Mouse (Mus musculus) stomach, embryonic 16.5 days (tissue): ENCODE measurements around the gene Acad8. TPM values are rescaled to one million over a fixed set of nuclear protein-coding genes. Genes with fewer than 3 reads are reported as not detected.

Experiments used
- ATAC-seq: fragments of 200-750 bp; cut with Nextera tagmentation; 2 replicates; pipeline ENCODE4 v1.8.0; 2017; ENCODE audit warnings: moderate number of reproducible peaks, moderate TSS enrichment; ENCODE audit not compliant: insufficient read depth, low FRiP score
- H3K27ac ChIP-seq: fragments of 300-500 bp; sonication (generic); 2 replicates; pipeline ENCODE4 v1.5.1; 2014; ENCODE audit warnings: low read length
- H3K27me3 ChIP-seq: fragments of 300-500 bp; sonication (generic); 2 replicates; pipeline ENCODE4 v1.6.1; 2014; ENCODE audit warnings: low read length, control low read depth, mixed read lengths; ENCODE audit not compliant: control insufficient read depth, insufficient read depth
- H3K36me3 ChIP-seq: fragments of 300-500 bp; sonication (generic); 2 replicates; pipeline ENCODE4 v1.6.1; 2014; ENCODE audit warnings: low read length; ENCODE audit not compliant: control insufficient read depth, insufficient read depth
- H3K4me1 ChIP-seq: fragments of 300-500 bp; sonication (generic); 2 replicates; pipeline ENCODE4 v1.6.1; 2014; ENCODE audit warnings: low read length, control low read depth, mixed read lengths; ENCODE audit not compliant: control insufficient read depth, insufficient read depth
- H3K4me2 ChIP-seq: fragments of 300-500 bp; sonication (generic); 2 replicates; pipeline ENCODE4 v1.6.1; 2014; ENCODE audit warnings: low read depth, low read length, mixed read lengths
- H3K4me3 ChIP-seq: fragments of 300-500 bp; sonication (generic); replicated peaks from 2 replicates; pipeline ENCODE4 v1.5.1; 2014; ENCODE audit warnings: mild to moderate bottlenecking, low read length
- H3K9ac ChIP-seq: fragments of 300-500 bp; sonication (generic); 2 replicates; pipeline ENCODE4 v1.6.1; 2014; ENCODE audit warnings: low read length
- H3K9me3 ChIP-seq: fragments of 300-500 bp; sonication (generic); replicated peaks from 2 replicates; pipeline ENCODE4 v1.6.1; 2016; ENCODE audit warnings: low read length, control low read depth; ENCODE audit not compliant: control insufficient read depth
- WGBS: fragments of 180-500 bp; shearing (Covaris S2); extraction: QIAGEN DNeasy Blood & Tissue Kit; methylation state at CpG from one replicate; pipeline ENCODE4 v1.1.7; 2014; 5-methylcytosine and 5-hydroxymethylcytosine counted together
- polyA plus RNA-seq: library from polyadenylated mRNA; unstranded; fragments of >200 nt; fragmentation: Nextera tagmentation; extraction: Ambion mirVana; gene quantifications from 2 replicates; pipeline ENCODE4 v1.2.1, GENCODE M21; 2015

Gene Acad8
- 51.3 and 56.5 TPM in 2 replicates for polyA plus RNA-seq

- Histone ChIP-seq H3K27me3 (no peaks in the 10 kb centered on the region), H3K9me3 (no peaks in the 10 kb centered on the region), H3K27ac (peak within 1 kb of the TSS; percentile 74), H3K9ac (peak within 1 kb of the TSS; percentile 92), H3K4me3 (peak within 1 kb of the TSS; percentile 75), H3K4me1 (peaks cover 14% of the 10 kb centered on the region), H3K36me3 (no peaks in the 10 kb centered on the region), H3K4me2 (peak within 1 kb of the TSS; percentile 80)
- peak; percentile 99 for ATAC-seq
- WGBS = 1% methylated on average over 35 of the region's 35 CpGs
Observed at GRCm38 (mm10) chr9:26999461-27000395, at the start of gene Acad8, which contains the start of gene Thyn1. TSS of gene Acad8 (minus strand) at chr9:26999566. TSS of gene Thyn1 (plus strand) at chr9:26999710.

GRCm38 (mm10) chr9:27043892-27044291 lies 44.5 kb upstream of the Acad8 start:
- no peak overlapping the region for H3K9ac ChIP-seq
- peaks cover 19% of the 10 kb centered on the region for H3K36me3 ChIP-seq
- no peak overlapping the region for H3K4me2 ChIP-seq
- no peaks in the 10 kb centered on the region for H3K4me1 ChIP-seq
- WGBS = 84% methylated on average over 5 of the region's 5 CpGs
- no peak overlapping the region for H3K27ac ChIP-seq
- no peak overlapping the region for H3K4me3 ChIP-seq
- H3K9me3 ChIP-seq = no peaks in the 10 kb centered on the region
- ATAC-seq = no peak
- H3K27me3 ChIP-seq = no peaks in the 10 kb centered on the region

- Histone ChIP-seq H3K4me2 (peak overlapping the region; percentile 79), H3K4me1 (peaks cover 26% of the 10 kb centered on the region), H3K4me3 (peak overlapping the region; percentile 95), H3K9me3 (no peaks in the 10 kb centered on the region), H3K9ac (peak overlapping the region; percentile 74), H3K27ac (no peak overlapping the region; the same call in 1 of the 2 replicates), H3K27me3 (no peaks in the 10 kb centered on the region), H3K36me3 (no peaks in the 10 kb centered on the region)
- ATAC-seq = peak; percentile 19; the same call in 1 of the 2 replicates
- WGBS = under 1% methylated on average over 17 of the region's 17 CpGs
Observed at GRCm38 (mm10) chr9:27030763-27031100, 31.4 kb upstream of the Acad8 start.

- Histone ChIP-seq H3K36me3 (no peaks in the 10 kb centered on the region), H3K9me3 (no peaks in the 10 kb centered on the region), H3K4me2 (peak within 1 kb of the TSS; percentile 87), H3K27me3 (no peaks in the 10 kb centered on the region), H3K4me3 (peak within 1 kb of the TSS; percentile 95), H3K4me1 (peaks cover 26% of the 10 kb centered on the region), H3K27ac (peak within 1 kb of the TSS; percentile 88), H3K9ac (peak within 1 kb of the TSS; percentile 98)
- 1% methylated on average over 76 of the region's 80 CpGs for WGBS
- ATAC-seq = peak; percentile 96
Observed at GRCm38 (mm10) chr9:27029828-27030762, 30.7 kb upstream of the Acad8 start, which contains the start of the genes Vps26b and Ncapd3. TSS of gene Vps26b (minus strand) at chr9:27030065. TSS of gene Ncapd3 (plus strand) at chr9:27030175.

- H3K27me3 ChIP-seq = no peaks in the 10 kb centered on the region
- H3K4me2 ChIP-seq = peak overlapping the region; percentile 87
- no peaks in the 10 kb centered on the region for H3K36me3 ChIP-seq
- peak overlapping the region; percentile 88 for H3K27ac ChIP-seq
- H3K9ac ChIP-seq = peak overlapping the region; percentile 98
- peaks cover 26% of the 10 kb centered on the region for H3K4me1 ChIP-seq
- H3K9me3 ChIP-seq = no peaks in the 10 kb centered on the region
- ATAC-seq = peak; percentile 24; the same call in 1 of the 2 replicates
- 0% methylated on average over 51 of the region's 52 CpGs for WGBS
- H3K4me3 ChIP-seq = peak overlapping the region; percentile 95
Observed at GRCm38 (mm10) chr9:27029022-27029827, 29.9 kb upstream of the Acad8 start.

GRCm38 (mm10) chr9:27026708-27027107 lies 27.3 kb upstream of the Acad8 start:
- ATAC-seq = no peak
- Histone ChIP-seq H3K27ac (no peak overlapping the region), H3K27me3 (no peaks in the 10 kb centered on the region), H3K36me3 (no peaks in the 10 kb centered on the region), H3K9me3 (no peaks in the 10 kb centered on the region), H3K9ac (no peak overlapping the region), H3K4me2 (no peak overlapping the region), H3K4me1 (peaks cover 23% of the 10 kb centered on the region), H3K4me3 (no peak overlapping the region)
- WGBS = 87% methylated on average over 1 of the region's 1 CpGs

- no peak for ATAC-seq
- peaks cover 20% of the 10 kb centered on the region for H3K4me1 ChIP-seq
- H3K4me2 ChIP-seq = no peak overlapping the region
- H3K36me3 ChIP-seq = peaks cover 3% of the 10 kb centered on the region; the same call in 1 of the 2 replicates
- H3K27me3 ChIP-seq = no peaks in the 10 kb centered on the region
- H3K4me3 ChIP-seq = no peak overlapping the region
- no peak overlapping the region for H3K9ac ChIP-seq
- H3K27ac ChIP-seq = no peak overlapping the region
- no peaks in the 10 kb centered on the region for H3K9me3 ChIP-seq
- 84% methylated on average over 4 of the region's 4 CpGs for WGBS
Observed at GRCm38 (mm10) chr9:27023681-27024080, 24.3 kb upstream of the Acad8 start.

GRCm38 (mm10) chr9:27018961-27019360 lies 19.6 kb upstream of the Acad8 start:
- no peak overlapping the region for H3K9ac ChIP-seq
- no peaks in the 10 kb centered on the region for H3K9me3 ChIP-seq
- peaks cover 15% of the 10 kb centered on the region; the same call in 1 of the 2 replicates for H3K36me3 ChIP-seq
- H3K4me3 ChIP-seq = no peak overlapping the region
- no peak for ATAC-seq
- no peaks in the 10 kb centered on the region for H3K27me3 ChIP-seq
- H3K4me2 ChIP-seq = no peak overlapping the region
- no peak overlapping the region for H3K27ac ChIP-seq
- H3K4me1 ChIP-seq = peaks cover 5% of the 10 kb centered on the region; the same call in 1 of the 2 replicates
- 95% methylated on average over 10 of the region's 10 CpGs for WGBS
